Mouse (Mus musculus): Measurements from ENCODE around the gene Cpsf3. TPM values are rescaled to one million over a fixed set of nuclear protein-coding genes. Genes with fewer than 3 reads are reported as not detected.

The Cpsf3 gene
- total RNA-seq, 4 experiments from 2014 or later, result 36.6 to 37.8 (median 37.7) TPM

GRCm38 (mm10) chr12:21333021-21333420 is 47.8 kb downstream of the Cpsf3 start:
- DNase-seq (ENCODE audit: low spot score), result no peak

- no peak for DNase-seq (ENCODE audit: low spot score)
These were observed 48.6 kb downstream of the Cpsf3 start for GRCm38 (mm10) chr12:21333766-21334165.

GRCm38 (mm10) chr12:21335869-21336268 is 50.7 kb downstream of the Cpsf3 start:
- no peak for DNase-seq (ENCODE audit: low spot score)

GRCm38 (mm10) chr12:21337171-21337570 is 52.0 kb downstream of the Cpsf3 start:
- no peak for DNase-seq (ENCODE audit: low spot score)

GRCm38 (mm10) chr12:21340674-21341073 is 55.5 kb downstream of the Cpsf3 start:
- no peak for DNase-seq (ENCODE audit: low spot score)

GRCm38 (mm10) chr12:21346972-21347371 is 61.8 kb downstream of the Cpsf3 start:
- no peak for DNase-seq (ENCODE audit: low spot score)

- DNase-seq (ENCODE audit: low spot score), result no peak
These were observed 65.1 kb downstream of the Cpsf3 start for GRCm38 (mm10) chr12:21350113-21350876.

- DNase-seq (ENCODE audit: low spot score), result no peak
These were observed 68.5 kb downstream of the Cpsf3 start for GRCm38 (mm10) chr12:21353681-21354080.

- DNase-seq (ENCODE audit: low spot score), result no peak
These were observed 77.5 kb downstream of the Cpsf3 start for GRCm38 (mm10) chr12:21362686-21363085.

GRCm38 (mm10) chr12:21363195-21363594 is 78.0 kb downstream of the Cpsf3 start:
- DNase-seq (ENCODE audit: low spot score), result no peak

Other genes starting within 250 kb of the Cpsf3 start
- gene Itgb1bp1, start 893 bp downstream of the Cpsf3 start, total RNA-seq (2022), result 10 to 100 TPM; 41.9 to 54.9 (median 43.9) TPM
- 10 to 100 TPM; 13.4 to 20.0 (median 16.6) TPM for gene Iah1, start 31.0 kb downstream of the Cpsf3 start, total RNA-seq (2022)
- 10 to 100 TPM; 34.4 to 56.3 (median 43.4) TPM for gene Adam17, start 88.2 kb downstream of the Cpsf3 start, total RNA-seq (2022)
- gene Ywhaq, start 132.2 kb downstream of the Cpsf3 start, total RNA-seq (2022), result 10 to 100 TPM; 52.2 to 54.3 (median 53.1) TPM

Measured in heart, adult 8-10 months (tissue).